9 mouse cellular contexts compared by ENCODE assay signal in genomic region chr2:168765065-168765681, GRCm38 (mm10). TPM values are rescaled to one million over a fixed set of nuclear protein-coding genes. Genes with fewer than 3 reads are reported as not detected.
DNase-seq lines count a peak whose midpoint lies in the region; ATAC-seq and TF ChIP-seq lines count a peak whose summit lies in the region.
"Had no signal": no experiment of that assay in that cellular context is flagged by ENCODE, and none has a peak within 500 bp of the region (broad histone marks: within the 10 kb centered on the region; RNA-seq: fewer than 3 reads in every experiment).

No protein-coding gene starts in this region.

- 0 out of 2 replicates have a peak overlapping the region, but pooled peaks have one; percentile 16 for H3K9ac ChIP-seq in embryonic facial prominence, embryonic 15.5 days
- H3K9ac ChIP-seq in stomach, postnatal 0 days (ENCODE audit: low read length) = no peak overlapping the region

- no peak; the same call in 1 of the 2 replicates for ATAC-seq in embryonic facial prominence, embryonic 15.5 days (ENCODE audit: insufficient number of reproducible peaks, low FRiP score, low TSS enrichment, low read depth)
- ATAC-seq in megakaryocyte progenitor cell, adult 5-6 weeks (replicated peaks; ENCODE audit: poor library complexity) = peak; percentile 66
- peak; percentile 67; the same call in 1 of the 2 replicates for ATAC-seq in stomach, postnatal 0 days (ENCODE audit: low FRiP score, low TSS enrichment)
- no peak for ATAC-seq in inflammation-experienced regulatory T-cells, adult 6 months

- no peak for TF ChIP-seq POLR2A in thymus, adult 2 months (IDR thresholded peaks at IDR 0.05; ENCODE audit: control insufficient read depth, extremely low read depth, insufficient read depth, low read length, poor library complexity)

- peak overlapping the region; percentile 95 for H3K4me2 ChIP-seq in embryonic facial prominence, embryonic 15.5 days (replicated peaks)
- H3K4me2 ChIP-seq in stomach, postnatal 0 days (replicated peaks; ENCODE audit: low read depth) = peak overlapping the region; percentile 67

- no peak for TF ChIP-seq EP300 in stomach, postnatal 0 days (optimal IDR thresholded peaks at IDR 0.05)

- TF ChIP-seq CTCF in thymus, adult 2 months (IDR thresholded peaks at IDR 0.05; ENCODE audit: borderline replicate concordance, control insufficient read depth, extremely low read depth, insufficient read depth, low read length, poor library complexity) = no peak
- TF ChIP-seq CTCF in stomach, postnatal 0 days (IDR thresholded peaks at IDR 0.05; ENCODE audit: low read depth) = peak; percentile 73

- DNase-seq in thymus, adult 2 months = peak; percentile 55
- no peak for DNase-seq in thymus, adult 18-20 months
- peak; percentile 82 for DNase-seq in hindbrain, embryonic 10.5 days (ENCODE audit: low spot score)
- DNase-seq in left cerebral cortex, postnatal 25 days (ENCODE audit: low spot score in 2 of 2) = peak; percentile 42
- peak; percentile 77 for DNase-seq in stomach, postnatal 0 days (ENCODE audit: low spot score)

- H3K36me3 ChIP-seq in thymus, adult 2 months (ENCODE audit: control insufficient read depth, insufficient read depth, low read length) = no peaks in the 10 kb centered on the region
- no peaks in the 10 kb centered on the region for H3K36me3 ChIP-seq in embryonic facial prominence, embryonic 15.5 days
- peaks cover 4% of the 10 kb centered on the region; the same call in 1 of the 2 replicates for H3K36me3 ChIP-seq in hindbrain, embryonic 10.5 days
- no peaks in the 10 kb centered on the region for H3K36me3 ChIP-seq in stomach, postnatal 0 days (ENCODE audit: control insufficient read depth, insufficient read depth, low read length)

- intact Hi-C loops in left cerebral cortex, postnatal 25 days (cut with DNase I) = loop anchor here (5.0 kb wide), 2 partner anchors 77 to 107 kb away; no protein-coding TSS in a partner anchor

- no peaks in the 10 kb centered on the region for H3K9me3 ChIP-seq in embryonic facial prominence, embryonic 15.5 days (replicated peaks)
- H3K9me3 ChIP-seq in hindbrain, embryonic 10.5 days = no peaks in the 10 kb centered on the region
- H3K9me3 ChIP-seq in stomach, postnatal 0 days (ENCODE audit: control insufficient read depth, low read length) = no peaks in the 10 kb centered on the region

- H3K27ac ChIP-seq in thymus, adult 2 months (ENCODE audit: control insufficient read depth, insufficient read depth, low read length) = no peak overlapping the region
- no peak overlapping the region for H3K27ac ChIP-seq in embryonic facial prominence, embryonic 15.5 days (replicated peaks)
- peak overlapping the region; percentile 96 for H3K27ac ChIP-seq in hindbrain, embryonic 10.5 days
- H3K27ac ChIP-seq in stomach, postnatal 0 days (replicated peaks) = no peak overlapping the region

- H3K27me3 ChIP-seq in thymus, adult 2 months (ENCODE audit: control insufficient read depth, insufficient read depth, low read length) = peaks cover 16% of the 10 kb centered on the region
- peaks cover 83% of the 10 kb centered on the region for H3K27me3 ChIP-seq in embryonic facial prominence, embryonic 15.5 days
- H3K27me3 ChIP-seq in hindbrain, embryonic 10.5 days (ENCODE audit: insufficient read depth, poor library complexity, severe bottlenecking) = peaks cover 20% of the 10 kb centered on the region
- H3K27me3 ChIP-seq in stomach, postnatal 0 days (ENCODE audit: control insufficient read depth, insufficient read depth, low read length) = peaks cover 22% of the 10 kb centered on the region; the same call in 1 of the 2 replicates

- H3K4me3 ChIP-seq in thymus, adult 2 months (ENCODE audit: control insufficient read depth, insufficient read depth, low read length) = no peak overlapping the region
- H3K4me3 ChIP-seq in embryonic facial prominence, embryonic 15.5 days (replicated peaks) = peak overlapping the region; percentile 53
- peak overlapping the region; percentile 90 for H3K4me3 ChIP-seq in hindbrain, embryonic 10.5 days
- peak overlapping the region; percentile 43 for H3K4me3 ChIP-seq in stomach, postnatal 0 days (ENCODE audit: low read depth, low read length)
- H3K4me3 ChIP-seq: myocyte had no signal

- H3K4me1 ChIP-seq in thymus, adult 2 months (replicated peaks; ENCODE audit: control insufficient read depth, insufficient read depth, low read length) = no peaks in the 10 kb centered on the region
- H3K4me1 ChIP-seq in embryonic facial prominence, embryonic 15.5 days = peaks cover 25% of the 10 kb centered on the region
- H3K4me1 ChIP-seq in hindbrain, embryonic 10.5 days (replicated peaks) = peaks cover 77% of the 10 kb centered on the region
- peaks cover 8% of the 10 kb centered on the region for H3K4me1 ChIP-seq in stomach, postnatal 0 days (replicated peaks; ENCODE audit: control insufficient read depth, insufficient read depth)

- WGBS in thymus, adult 2 months = 5% methylated on average over 32 of the region's 32 CpGs
- 2% methylated on average over 32 of the region's 32 CpGs for WGBS in embryonic facial prominence, embryonic 15.5 days
- under 1% methylated on average over 32 of the region's 32 CpGs for WGBS in hindbrain, embryonic 10.5 days
- whole genome bisulfite sequencing in stomach, postnatal 0 days = 2% methylated on average over 32 of the region's 32 CpGs

RNA-seq across cellular contexts. Expression of gene Sall4, which starts 2.6 kb away (rescaled TPM):
- 0.04 TPM in 1 of 2 replicates, not detected in the other for polyA plus RNA-seq in thymus, adult 2 months (2012; rRNA removed)
- polyA plus RNA-seq in embryonic facial prominence, embryonic 15.5 days (2015; fragmentation: Nextera tagmentation; extraction: Ambion mirVana) = 0.51 and 0.56 TPM in 2 replicates
- polyA plus RNA-seq in hindbrain, embryonic 10.5 days (2016; fragmentation: Nextera tagmentation; extraction: Ambion mirVana) = 19.0 and 44.4 TPM in 2 replicates
- under 1 TPM; 0.25 to 0.32 TPM for total RNA-seq in left cerebral cortex, postnatal 25 days (2021)
- total RNA-seq in megakaryocyte progenitor cell, adult 5-6 weeks (2015) = not detected in 2 replicates
- not detected in 2 replicates for total RNA-seq in megakaryocyte progenitor cell, adult 5-6 weeks (2017)
- polyA plus RNA-seq in stomach, postnatal 0 days (2015; fragmentation: Nextera tagmentation; extraction: Ambion mirVana) = 0.05 and 0.18 TPM in 2 replicates
- polyA plus RNA-seq in inflammation-experienced regulatory T-cells, adult 6 months (2017; shearing (Covaris generic)) = under 1 TPM in 1 of 3 experiments, not detected in 2; 0.13 TPM
- polyA plus RNA-seq: myocyte had no signal

RNA-seq across cellular contexts. Expression of gene Atp9a, which starts 23.0 kb away (rescaled TPM):
- polyA plus RNA-seq in thymus, adult 2 months (2012; rRNA removed) = 20.5 and 29.9 TPM in 2 replicates
- polyA plus RNA-seq in embryonic facial prominence, embryonic 15.5 days (2015; fragmentation: Nextera tagmentation; extraction: Ambion mirVana) = 28.6 and 34.8 TPM in 2 replicates
- 14.6 and 20.1 TPM in 2 replicates for polyA plus RNA-seq in hindbrain, embryonic 10.5 days (2016; fragmentation: Nextera tagmentation; extraction: Ambion mirVana)
- total RNA-seq in left cerebral cortex, postnatal 25 days (2021) = 100 to 1,000 TPM; 405 to 417 TPM
- 0.15 and 0.22 TPM in 2 replicates for total RNA-seq in megakaryocyte progenitor cell, adult 5-6 weeks (2015)
- total RNA-seq in megakaryocyte progenitor cell, adult 5-6 weeks (2017) = 0.27 and 0.42 TPM in 2 replicates
- 24.1 and 29.2 TPM in 2 replicates for polyA plus RNA-seq in stomach, postnatal 0 days (2015; fragmentation: Nextera tagmentation; extraction: Ambion mirVana)
- polyA plus RNA-seq in inflammation-experienced regulatory T-cells, adult 6 months (2017; shearing (Covaris generic)) = 10 to 100 TPM in 2 of 3 experiments, 1 to 10 TPM in 1; 6.8 to 11.0 (median 10.6) TPM

Comparison
In these comparisons a context has a peak if more than half of its experiments do, and no peak if none do; other contexts are left out.
1. DNase-seq: peak in thymus, adult 2 months (single experiment), hindbrain, embryonic 10.5 days (single experiment), left cerebral cortex, postnatal 25 days (2 of 2) and stomach, postnatal 0 days (single experiment); none in thymus, adult 18-20 months (0 of 2).
2. ATAC-seq: peak in megakaryocyte progenitor cell, adult 5-6 weeks (single experiment) and stomach, postnatal 0 days (single experiment); none in embryonic facial prominence, embryonic 15.5 days (single experiment) and inflammation-experienced regulatory T-cells, adult 6 months (single experiment).
3. RNA of gene Sall4, which starts 2.6 kb away (polyA plus RNA-seq): 19.0 to 44.4 TPM in hindbrain, embryonic 10.5 days; 0.51 to 0.56 TPM in embryonic facial prominence, embryonic 15.5 days, 0.13 TPM in inflammation-experienced regulatory T-cells, adult 6 months, 0.05 to 0.18 TPM in stomach, postnatal 0 days and 0.04 TPM in thymus, adult 2 months; every median in the first group is over 10 times any median in the second.